Mouse (Mus musculus) midbrain, embryonic 12.5 days (tissue): ENCODE data around the gene Slc39a11. TPM values are rescaled to one million over a fixed set of nuclear protein-coding genes. Genes with fewer than 3 reads are reported as not detected.

Source experiments
- ATAC-seq: fragments of 200-750 bp; cut with Nextera tagmentation; 2 replicates; pipeline ENCODE4 v1.8.0; 2017; ENCODE audit warnings: low read depth, moderate TSS enrichment, moderate library complexity; ENCODE audit not compliant: low FRiP score
- H3K27ac ChIP-seq: fragments of 300-500 bp; sonication (generic); replicated peaks from 2 replicates; pipeline ENCODE4 v1.5.1; 2016; ENCODE audit warnings: mild to moderate bottlenecking
- H3K27me3 ChIP-seq: fragments of 300-500 bp; sonication (generic); 2 replicates; pipeline ENCODE4 v1.6.1; 2016; ENCODE audit warnings: mild to moderate bottlenecking
- H3K36me3 ChIP-seq: fragments of 300-500 bp; sonication (generic); 2 replicates; pipeline ENCODE4 v1.6.1; 2016
- H3K4me1 ChIP-seq: fragments of 300-500 bp; sonication (generic); 2 replicates; pipeline ENCODE4 v1.6.1; 2016
- H3K4me2 ChIP-seq: fragments of 300-500 bp; sonication (generic); replicated peaks from 2 replicates; pipeline ENCODE4 v1.6.1; 2016; ENCODE audit warnings: mild to moderate bottlenecking, moderate library complexity
- H3K4me3 ChIP-seq: fragments of 300-500 bp; sonication (generic); 2 replicates; pipeline ENCODE4 v1.5.1; 2016; ENCODE audit warnings: mild to moderate bottlenecking
- H3K9ac ChIP-seq: fragments of 300-500 bp; sonication (generic); replicated peaks from 2 replicates; pipeline ENCODE4 v1.6.1; 2016; ENCODE audit warnings: mild to moderate bottlenecking, moderate library complexity
- H3K9me3 ChIP-seq: fragments of 300-500 bp; sonication (generic); 2 replicates; pipeline ENCODE4 v1.6.1; 2016; ENCODE audit warnings: mild to moderate bottlenecking
- WGBS: fragments of 180-500 bp; shearing (Covaris S2); methylation state at CpG from one replicate; pipeline ENCODE4 v1.1.7; 2016; 5-methylcytosine and 5-hydroxymethylcytosine counted together
- polyA plus RNA-seq: library from polyadenylated mRNA; unstranded; fragments of >200 nt; fragmentation: Nextera tagmentation; extraction: Ambion mirVana; gene quantifications from 2 replicates; pipeline ENCODE4 v1.2.1, GENCODE M21; 2016

Slc39a11 gene
- polyA plus RNA-seq, 1 experiment from 2014 or later, result 26.1 TPM

- Histone ChIP-seq H3K36me3 (peaks cover 13% of the 10 kb centered on the region), H3K9ac (no peak overlapping the region), H3K4me1 (no peaks in the 10 kb centered on the region; the same call in 1 of the 2 replicates), H3K4me3 (no peak overlapping the region), H3K4me2 (no peak overlapping the region), H3K27me3 (peaks cover 24% of the 10 kb centered on the region), H3K9me3 (no peaks in the 10 kb centered on the region), H3K27ac (no peak overlapping the region)
- ATAC-seq, result no peak
- WGBS, result 95% methylated on average over 18 of the region's 18 CpGs
Observed at GRCm38 (mm10) chr11:113625437-113625836, 24.4 kb downstream of the Slc39a11 start.

DNA sequence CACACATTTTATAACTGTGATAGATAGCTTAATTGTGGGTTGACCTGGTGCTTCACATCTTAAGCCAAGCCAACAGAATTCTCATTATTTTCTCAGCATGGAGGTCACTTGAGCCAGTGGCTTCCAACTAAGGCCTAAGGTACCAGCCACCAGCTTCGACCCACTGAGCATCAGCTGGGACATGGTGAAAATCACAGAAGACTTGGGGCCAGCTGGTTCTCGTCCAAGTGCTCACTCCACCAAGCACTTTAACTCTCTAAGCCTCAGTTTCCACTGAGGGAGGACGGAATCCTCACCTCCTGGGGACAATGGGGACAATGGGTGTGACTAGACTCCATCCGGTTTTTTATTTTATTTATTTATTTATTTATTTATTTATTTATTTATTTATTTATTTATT lies 27.9 kb downstream of the Slc39a11 start:
- H3K4me2 ChIP-seq, result no peak overlapping the region
- H3K4me3 ChIP-seq, result no peak overlapping the region
- no peak overlapping the region for H3K27ac ChIP-seq
- peaks cover 13% of the 10 kb centered on the region for H3K36me3 ChIP-seq
- no peak for ATAC-seq
- H3K9me3 ChIP-seq, result no peaks in the 10 kb centered on the region
- no peak overlapping the region for H3K9ac ChIP-seq
- peaks cover 21% of the 10 kb centered on the region for H3K4me1 ChIP-seq
- 85% methylated on average over 4 of the region's 4 CpGs for WGBS
- peaks cover 58% of the 10 kb centered on the region for H3K27me3 ChIP-seq

DNA sequence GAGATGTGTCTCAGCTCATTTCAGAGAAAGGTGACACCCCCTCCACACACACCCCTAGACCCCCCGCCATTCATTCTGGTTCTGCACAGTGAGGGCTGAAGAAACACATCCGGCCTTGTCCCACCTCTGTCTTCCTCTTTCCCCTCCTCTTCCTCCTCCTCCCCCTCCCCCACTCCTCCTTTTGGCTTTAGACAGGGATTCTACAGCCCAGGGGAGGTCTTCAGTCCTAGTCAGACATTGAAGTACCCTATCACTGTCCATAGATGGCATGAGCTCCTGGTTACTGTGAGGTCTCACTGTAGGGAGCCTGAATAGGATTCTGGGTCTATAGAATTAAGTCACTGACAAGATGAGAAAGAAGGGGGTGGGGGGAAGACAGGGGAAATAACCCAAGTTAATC lies 28.9 kb downstream of the Slc39a11 start:
- 51% methylated on average over 2 of the region's 2 CpGs for WGBS
- Histone ChIP-seq H3K4me2 (peak overlapping the region; percentile 89), H3K27me3 (peaks cover 62% of the 10 kb centered on the region), H3K36me3 (peaks cover 13% of the 10 kb centered on the region), H3K9ac (no peak overlapping the region), H3K4me1 (peaks cover 21% of the 10 kb centered on the region), H3K4me3 (peak overlapping the region; percentile 54; the same call in 1 of the 2 replicates), H3K27ac (no peak overlapping the region), H3K9me3 (no peaks in the 10 kb centered on the region)
- no peak for ATAC-seq

GRCm38 (mm10) chr11:113619420-113620080 lies 30.3 kb downstream of the Slc39a11 start:
- ATAC-seq, result no peak; the same call in 1 of the 2 replicates
- Histone ChIP-seq H3K4me1 (peaks cover 21% of the 10 kb centered on the region), H3K9me3 (no peaks in the 10 kb centered on the region), H3K4me3 (peak overlapping the region; percentile 54), H3K4me2 (peak overlapping the region; percentile 89), H3K27ac (no peak overlapping the region; the same call in 1 of the 2 replicates), H3K36me3 (peaks cover 5% of the 10 kb centered on the region), H3K9ac (peak overlapping the region; percentile 58), H3K27me3 (peaks cover 67% of the 10 kb centered on the region)
- 3% methylated on average over 31 of the region's 31 CpGs for WGBS

- ATAC-seq, result peak; percentile 80
- H3K36me3 ChIP-seq, result no peaks in the 10 kb centered on the region
- peak within 1 kb of the TSS; percentile 89 for H3K4me2 ChIP-seq
- no peak within 1 kb of the TSS; the same call in 1 of the 2 replicates for H3K27ac ChIP-seq
- no peaks in the 10 kb centered on the region for H3K9me3 ChIP-seq
- peak within 1 kb of the TSS; percentile 58 for H3K9ac ChIP-seq
- peak within 1 kb of the TSS; percentile 54 for H3K4me3 ChIP-seq
- H3K27me3 ChIP-seq, result peaks cover 60% of the 10 kb centered on the region
- peaks cover 21% of the 10 kb centered on the region for H3K4me1 ChIP-seq
- under 1% methylated on average over 54 of the region's 54 CpGs for WGBS
Observed at GRCm38 (mm10) chr11:113618672-113619419, 31.0 kb downstream of the Slc39a11 start, which contains the start of gene Sstr2. Gene Sstr2 (plus strand): TSS chr11:113619342.

- ATAC-seq, result no peak
- 31% methylated on average over 4 of the region's 4 CpGs for WGBS
- peak overlapping the region; percentile 58; the same call in 1 of the 2 replicates for H3K9ac ChIP-seq
Observed at GRCm38 (mm10) chr11:113618303-113618671, 31.6 kb downstream of the Slc39a11 start.

DNA sequence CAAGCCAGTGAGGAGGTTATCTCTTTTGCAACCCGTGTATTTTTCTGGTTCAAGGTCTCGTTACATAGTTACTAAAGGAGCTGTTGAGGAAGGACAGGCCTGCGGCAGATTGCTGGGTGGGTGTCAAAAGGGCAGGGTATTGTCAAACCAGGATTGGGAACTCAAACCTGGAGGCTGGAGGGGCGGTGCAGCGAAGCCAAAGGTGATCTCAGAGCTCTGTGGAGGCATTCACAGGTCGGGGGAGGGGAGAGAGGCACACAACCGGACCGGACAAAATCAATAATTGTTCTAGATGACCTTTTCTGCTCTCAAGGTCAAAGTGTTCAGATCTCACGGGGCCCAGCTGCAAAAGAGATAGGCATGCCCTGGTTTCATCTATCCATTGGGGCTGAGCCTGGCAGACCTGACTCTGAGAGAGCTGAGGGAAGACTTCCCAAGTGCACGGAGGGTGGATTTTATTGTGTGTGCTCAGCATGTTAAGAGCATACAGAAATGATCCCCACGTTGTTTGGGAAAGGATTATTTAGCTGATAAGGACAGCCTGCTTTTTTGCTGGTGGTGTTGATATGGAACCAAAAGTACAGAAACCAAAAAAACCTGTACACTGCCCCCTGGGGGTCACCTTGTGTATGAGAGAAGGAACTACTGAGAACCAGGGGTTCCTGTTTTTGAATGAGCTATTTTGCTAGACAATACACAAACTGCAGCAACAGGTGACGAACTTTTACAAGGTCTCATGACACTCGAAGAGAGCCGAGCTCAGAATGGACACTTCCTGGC lies 32.6 kb downstream of the Slc39a11 start:
- H3K4me3 ChIP-seq, result no peak overlapping the region
- H3K36me3 ChIP-seq, result no peaks in the 10 kb centered on the region
- H3K4me2 ChIP-seq, result no peak overlapping the region
- no peak overlapping the region for H3K27ac ChIP-seq
- peaks cover 60% of the 10 kb centered on the region for H3K27me3 ChIP-seq
- no peak overlapping the region for H3K9ac ChIP-seq
- no peak for ATAC-seq
- H3K4me1 ChIP-seq, result peaks cover 22% of the 10 kb centered on the region
- 43% methylated on average over 14 of the region's 14 CpGs for WGBS
- H3K9me3 ChIP-seq, result no peaks in the 10 kb centered on the region

More at GRCm38 (mm10) chr11:113618303-113618671, 31.6 kb downstream of the Slc39a11 start:
- H3K9me3 ChIP-seq, result no peaks in the 10 kb centered on the region
- peak overlapping the region; percentile 54 for H3K4me3 ChIP-seq
- H3K27me3 ChIP-seq, result peaks cover 60% of the 10 kb centered on the region
- H3K4me1 ChIP-seq, result peaks cover 21% of the 10 kb centered on the region
- H3K4me2 ChIP-seq, result peak overlapping the region; percentile 89
- no peaks in the 10 kb centered on the region for H3K36me3 ChIP-seq
- H3K27ac ChIP-seq, result no peak overlapping the region

DNA sequence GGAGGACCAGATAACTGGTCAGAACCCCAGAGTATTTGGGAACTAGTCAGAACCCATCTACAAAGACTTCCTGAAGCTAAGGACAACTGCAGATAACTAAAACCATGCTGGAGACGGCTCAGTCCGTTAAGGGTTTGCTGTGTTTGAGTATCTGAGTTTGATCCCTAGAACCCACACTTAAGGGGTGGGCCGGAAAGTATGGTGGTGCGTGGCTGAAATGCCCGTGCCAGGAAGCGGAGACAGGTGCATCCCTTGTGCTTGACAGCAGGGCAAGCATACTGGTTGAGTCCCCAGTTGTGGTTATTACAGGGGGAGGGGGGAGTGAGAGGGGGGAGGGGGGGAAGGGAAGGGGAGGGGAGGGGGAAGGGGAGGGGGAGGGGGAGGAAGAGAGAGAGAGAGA lies 35.4 kb downstream of the Slc39a11 start:
- no peaks in the 10 kb centered on the region for H3K36me3 ChIP-seq
- 85% methylated on average over 6 of the region's 6 CpGs for WGBS
- H3K4me2 ChIP-seq, result no peak overlapping the region
- no peak overlapping the region for H3K9ac ChIP-seq
- H3K27me3 ChIP-seq, result peaks cover 34% of the 10 kb centered on the region
- H3K4me3 ChIP-seq, result no peak overlapping the region
- ATAC-seq, result no peak
- no peak overlapping the region for H3K27ac ChIP-seq
- H3K9me3 ChIP-seq, result no peaks in the 10 kb centered on the region
- peaks cover 25% of the 10 kb centered on the region for H3K4me1 ChIP-seq

DNA sequence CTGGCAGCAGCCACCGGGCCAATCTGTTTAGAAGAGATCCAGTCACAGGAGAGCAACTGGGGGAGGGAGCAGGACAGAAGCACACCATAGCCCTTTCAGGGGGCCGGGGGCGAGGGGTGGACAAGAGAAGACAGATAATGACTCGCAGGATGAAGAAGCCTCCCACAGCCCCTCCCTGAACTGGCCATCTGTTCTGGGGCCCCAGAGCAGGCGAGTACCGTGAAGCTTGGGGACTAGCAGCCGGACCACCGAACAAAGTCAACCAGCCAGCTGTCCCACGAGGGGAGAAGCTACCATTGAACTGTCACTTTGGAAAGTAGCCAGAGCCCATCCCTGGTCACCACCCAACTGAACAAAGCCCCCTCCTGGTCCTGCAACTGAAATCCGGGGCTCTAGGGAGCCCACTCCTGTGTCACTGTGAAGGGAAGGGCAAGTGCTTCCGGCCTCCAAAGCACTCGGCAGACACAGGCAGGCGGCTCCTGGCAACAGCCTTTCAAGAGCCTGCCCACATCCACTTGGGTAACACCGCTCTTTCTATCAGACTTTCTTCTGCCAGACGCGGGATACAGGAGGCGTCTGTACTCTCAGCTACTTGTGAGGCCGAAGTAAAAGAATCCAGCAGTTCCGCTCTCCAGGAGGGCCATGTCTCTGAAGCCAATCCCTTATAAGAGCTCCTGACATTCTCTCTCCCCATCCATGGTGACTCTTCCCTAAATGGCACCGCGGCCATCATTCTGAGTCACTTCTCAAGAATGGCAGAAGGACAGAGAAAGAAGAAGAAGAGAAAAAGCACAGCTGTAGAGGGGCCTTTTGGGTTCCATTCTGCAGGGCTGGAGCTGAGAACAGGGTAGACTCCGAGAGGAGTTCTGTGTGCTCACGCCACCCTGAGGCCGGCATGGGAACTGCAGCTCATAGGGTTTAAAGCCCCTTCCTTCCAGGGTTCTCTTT lies 37.9 kb downstream of the Slc39a11 start:
- Histone ChIP-seq H3K4me1 (peaks cover 13% of the 10 kb centered on the region), H3K36me3 (no peaks in the 10 kb centered on the region; the same call in 1 of the 2 replicates), H3K9me3 (no peaks in the 10 kb centered on the region), H3K9ac (no peak overlapping the region; the same call in 1 of the 2 replicates), H3K4me2 (peak overlapping the region; percentile 17), H3K27me3 (peaks cover 10% of the 10 kb centered on the region; the same call in 1 of the 2 replicates), H3K27ac (peak overlapping the region; percentile 81), H3K4me3 (no peak overlapping the region)
- 19% methylated on average over 24 of the region's 24 CpGs for WGBS
- ATAC-seq, result peak; percentile 77

DNA sequence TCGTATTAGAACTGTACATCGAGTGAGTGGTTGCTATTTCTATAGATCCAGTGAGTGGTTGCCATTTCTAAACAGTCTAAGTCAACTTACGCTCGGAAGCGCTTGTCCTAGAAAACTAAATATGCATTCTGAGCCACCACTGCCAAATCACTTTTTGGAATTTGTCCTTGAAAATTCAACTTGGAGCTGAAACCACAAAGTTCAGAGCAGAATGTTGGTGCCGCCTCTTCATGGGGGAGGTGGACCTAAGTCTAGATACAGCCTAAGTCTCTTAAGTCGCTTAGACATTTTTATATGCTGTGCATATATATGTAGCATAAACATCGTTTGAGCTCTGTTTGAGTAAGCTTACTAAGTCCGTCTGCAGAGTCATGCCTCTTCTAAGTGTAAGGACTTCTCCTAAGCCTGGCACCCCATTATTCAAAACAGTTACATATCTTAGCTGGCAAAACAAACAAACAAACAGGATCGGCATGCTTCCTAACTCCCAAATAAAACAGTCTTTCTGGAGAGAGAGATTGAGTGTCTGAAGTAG lies 38.7 kb downstream of the Slc39a11 start:
- H3K4me2 ChIP-seq, result no peak overlapping the region
- no peak overlapping the region for H3K9ac ChIP-seq
- H3K36me3 ChIP-seq, result no peaks in the 10 kb centered on the region; the same call in 1 of the 2 replicates
- peaks cover 13% of the 10 kb centered on the region for H3K4me1 ChIP-seq
- H3K4me3 ChIP-seq, result no peak overlapping the region
- no peaks in the 10 kb centered on the region for H3K9me3 ChIP-seq
- 88% methylated on average over 10 of the region's 10 CpGs for WGBS
- H3K27me3 ChIP-seq, result peaks cover 7% of the 10 kb centered on the region; the same call in 1 of the 2 replicates
- ATAC-seq, result no peak
- H3K27ac ChIP-seq, result peak overlapping the region; percentile 81
